Mouse (Mus musculus) adrenal gland, adult (tissue): ENCODE results near the gene Ky.

Source experiments
- DNase-seq, 2 experiments: peaks; one replicate each; pipeline ENCODE4 v3.0.0; 2022 to 2023; ENCODE audit warnings: low spot score in 1 of 2; ENCODE audit not compliant: inconsistent age in 2 of 2

The Ky gene

GRCm38 (mm10) chr9:102505700-102506585 lies at the start of gene Ky:
Gene Ky (plus strand): TSS chr9:102505750.
- peak; percentile 37 to 74 for DNase-seq

GRCm38 (mm10) chr9:102462251-102462650 lies 43.3 kb upstream of the Ky start:
- no peak for DNase-seq

GRCm38 (mm10) chr9:102465044-102465443 lies 40.5 kb upstream of the Ky start:
- DNase-seq, result no peak

GRCm38 (mm10) chr9:102465726-102466125 lies 39.8 kb upstream of the Ky start:
- no peak for DNase-seq

GRCm38 (mm10) chr9:102470076-102470819 lies 35.3 kb upstream of the Ky start:
- DNase-seq, result no peak

- no peak for DNase-seq
Measured at GRCm38 (mm10) chr9:102477767-102478450, 27.6 kb upstream of the Ky start.

- no peak for DNase-seq
Measured at GRCm38 (mm10) chr9:102478451-102478835, 27.1 kb upstream of the Ky start.

GRCm38 (mm10) chr9:102479022-102479421 lies 26.5 kb upstream of the Ky start:
- DNase-seq, result peak; percentile 58 to 91

GRCm38 (mm10) chr9:102492031-102492795 lies 13.3 kb upstream of the Ky start:
- peak; percentile 29 to 49 for DNase-seq

GRCm38 (mm10) chr9:102493044-102493443 lies 12.5 kb upstream of the Ky start:
- DNase-seq, result peak; percentile 46 to 80

- DNase-seq, result no peak
Measured at GRCm38 (mm10) chr9:102493916-102494315, 11.6 kb upstream of the Ky start.

GRCm38 (mm10) chr9:102494454-102494853 lies 11.1 kb upstream of the Ky start:
- no peak for DNase-seq

- no peak for DNase-seq
Measured at GRCm38 (mm10) chr9:102495266-102495665, 10.3 kb upstream of the Ky start.

GRCm38 (mm10) chr9:102496481-102497041 lies 9.0 kb upstream of the Ky start:
- no peak for DNase-seq

- peak; percentile 79 to 90 for DNase-seq
Measured at GRCm38 (mm10) chr9:102497089-102497690, 8.4 kb upstream of the Ky start.

- DNase-seq, result peak; percentile 85 to 95
Measured at GRCm38 (mm10) chr9:102497833-102498430, 7.6 kb upstream of the Ky start.

- DNase-seq, result peak in 1 of 2 experiments; percentile 37
Measured at GRCm38 (mm10) chr9:102498701-102499100, 6.8 kb upstream of the Ky start.

GRCm38 (mm10) chr9:102499266-102499665 lies 6.3 kb upstream of the Ky start:
- DNase-seq, result no peak

GRCm38 (mm10) chr9:102499746-102500145 lies 5.8 kb upstream of the Ky start:
- no peak for DNase-seq

- no peak for DNase-seq
Measured at GRCm38 (mm10) chr9:102501113-102501512, 4.4 kb upstream of the Ky start.
